Mouse (Mus musculus): ENCODE measurements around the gene Btbd8.

Btbd8 gene

GRCm38 (mm10) chr5:107450299-107450698 lies 12.5 kb downstream of the Btbd8 start:
- DNase-seq (ENCODE audit: low read depth), result peak; percentile 41

- DNase-seq (ENCODE audit: low read depth), result no peak
These were observed 24.6 kb downstream of the Btbd8 start for GRCm38 (mm10) chr5:107462147-107463076.

- no peak for DNase-seq (ENCODE audit: low read depth)
These were observed 28.7 kb downstream of the Btbd8 start for GRCm38 (mm10) chr5:107466501-107466900.

GRCm38 (mm10) chr5:107467098-107467497 lies 29.3 kb downstream of the Btbd8 start:
- peak; percentile 75 for DNase-seq (ENCODE audit: low read depth)

GRCm38 (mm10) chr5:107470600-107471329 lies 33.0 kb downstream of the Btbd8 start:
- DNase-seq (ENCODE audit: low read depth), result no peak

- DNase-seq (ENCODE audit: low read depth), result no peak
These were observed 42.4 kb downstream of the Btbd8 start for GRCm38 (mm10) chr5:107480194-107480593.

GRCm38 (mm10) chr5:107488996-107489395 lies 51.2 kb downstream of the Btbd8 start:
- DNase-seq (ENCODE audit: low read depth), result peak; percentile 15

GRCm38 (mm10) chr5:107491036-107491435 lies 53.2 kb downstream of the Btbd8 start:
- no peak for DNase-seq (ENCODE audit: low read depth)

- DNase-seq (ENCODE audit: low read depth), result peak; percentile 60
These were observed 54.7 kb downstream of the Btbd8 start for GRCm38 (mm10) chr5:107492471-107492870.

GRCm38 (mm10) chr5:107494759-107495158 lies 57.0 kb downstream of the Btbd8 start:
- no peak for DNase-seq (ENCODE audit: low read depth)

GRCm38 (mm10) chr5:107496047-107496446 lies 58.2 kb downstream of the Btbd8 start:
- no peak for DNase-seq (ENCODE audit: low read depth)

- no peak for DNase-seq (ENCODE audit: low read depth)
These were observed 60.0 kb downstream of the Btbd8 start for GRCm38 (mm10) chr5:107497519-107498501.

- DNase-seq (ENCODE audit: low read depth), result no peak
These were observed 61.1 kb downstream of the Btbd8 start for GRCm38 (mm10) chr5:107498806-107499310.

GRCm38 (mm10) chr5:107499891-107500535 lies 62.2 kb downstream of the Btbd8 start:
- no peak for DNase-seq (ENCODE audit: low read depth)

GRCm38 (mm10) chr5:107500741-107501140 lies 62.9 kb downstream of the Btbd8 start:
- DNase-seq (ENCODE audit: low read depth), result no peak

GRCm38 (mm10) chr5:107507321-107507720 lies 69.5 kb downstream of the Btbd8 start, which contains the start of gene Gm42669:
Gene Gm42669 (plus strand): TSS chr5:107507621.
- DNase-seq (ENCODE audit: low read depth), result no peak

GRCm38 (mm10) chr5:107510503-107510902 lies 72.7 kb downstream of the Btbd8 start:
- DNase-seq (ENCODE audit: low read depth), result no peak

- DNase-seq (ENCODE audit: low read depth), result no peak
These were observed 73.5 kb downstream of the Btbd8 start for GRCm38 (mm10) chr5:107511326-107511725.

GRCm38 (mm10) chr5:107513583-107513982 lies 75.8 kb downstream of the Btbd8 start:
- DNase-seq (ENCODE audit: low read depth), result peak; percentile 84

GRCm38 (mm10) chr5:107515453-107515852 lies 77.7 kb downstream of the Btbd8 start:
- peak; percentile 34 for DNase-seq (ENCODE audit: low read depth)

- DNase-seq (ENCODE audit: low read depth), result no peak
These were observed 78.3 kb downstream of the Btbd8 start for GRCm38 (mm10) chr5:107516087-107516486.
